Mouse (Mus musculus) megakaryocyte progenitor cell, adult 5-6 weeks (primary cell): ENCODE data around the gene Nfia. TPM values are rescaled to one million over a fixed set of nuclear protein-coding genes. Genes with fewer than 3 reads are reported as not detected.
A peak's percentile ranks its signal among the peaks of the same experiment; 100 is the strongest.

Source experiments
- ATAC-seq: replicated peaks from 2 replicates; pipeline ENCODE4 v1.8.0; 2016; ENCODE audit warnings: mild to moderate bottlenecking, moderate TSS enrichment, inconsistent platforms; ENCODE audit not compliant: poor library complexity
- total RNA-seq, 2 experiments: library from RNA; stranded (forward) in 1 of 2; stranded (reverse) in 1 of 2; fragments of 157-497, 149-512 nt in 1 of 2; fragments of 200-1000 nt in 1 of 2; gene quantifications; 2 replicates each; pipeline versions ENCODE4 v1.2.3 to v1.2.4; 2015 to 2017

The Nfia gene
- total RNA-seq, 2 experiments from 2014 or later: 1.5 to 35.1 TPM

GRCm38 (mm10) chr4:97860791-97861344, 88.3 kb downstream of the Nfia start:
- ATAC-seq: no peak

GRCm38 (mm10) chr4:97862379-97862778, 89.8 kb downstream of the Nfia start:
- no peak for ATAC-seq

GRCm38 (mm10) chr4:97864276-97864675, 91.7 kb downstream of the Nfia start:
- ATAC-seq: no peak

- ATAC-seq: no peak
Observed at GRCm38 (mm10) chr4:97865410-97865953, 92.9 kb downstream of the Nfia start.

- no peak for ATAC-seq
Observed at GRCm38 (mm10) chr4:97866463-97866862, 93.9 kb downstream of the Nfia start.

- ATAC-seq: no peak
Observed at GRCm38 (mm10) chr4:97868307-97868937, 95.9 kb downstream of the Nfia start.

- ATAC-seq: 0 out of 2 replicates have a peak, but pooled peaks have one; percentile 30
Observed at GRCm38 (mm10) chr4:97868938-97869440, 96.5 kb downstream of the Nfia start.

- ATAC-seq: no peak
Observed at GRCm38 (mm10) chr4:97869451-97869850, 96.9 kb downstream of the Nfia start.

- ATAC-seq: no peak
Observed at GRCm38 (mm10) chr4:97871770-97872439, 99.4 kb downstream of the Nfia start.

- no peak for ATAC-seq
Observed at GRCm38 (mm10) chr4:97874916-97875315, 102.4 kb downstream of the Nfia start.

- ATAC-seq: 0 out of 2 replicates have a peak, but pooled peaks have one; percentile 30
Observed at GRCm38 (mm10) chr4:97875901-97876300, 103.4 kb downstream of the Nfia start.

- ATAC-seq: no peak
Observed at GRCm38 (mm10) chr4:97879696-97880095, 107.2 kb downstream of the Nfia start.

GRCm38 (mm10) chr4:97880120-97881055, 107.9 kb downstream of the Nfia start:
- no peak for ATAC-seq

GRCm38 (mm10) chr4:97885574-97885973, 113.0 kb downstream of the Nfia start:
- ATAC-seq: peak; percentile 60

- no peak for ATAC-seq
Observed at GRCm38 (mm10) chr4:97886220-97886619, 113.7 kb downstream of the Nfia start.

- ATAC-seq: no peak
Observed at GRCm38 (mm10) chr4:97887228-97887627, 114.7 kb downstream of the Nfia start.

GRCm38 (mm10) chr4:97891063-97891462, 118.5 kb downstream of the Nfia start:
- peak; percentile 63 for ATAC-seq

- no peak for ATAC-seq
Observed at GRCm38 (mm10) chr4:97891611-97892010, 119.1 kb downstream of the Nfia start.

- ATAC-seq: peak; percentile 62
Observed at GRCm38 (mm10) chr4:97893915-97894884, 121.7 kb downstream of the Nfia start.
